Mouse (Mus musculus) heart, embryonic 11.5 days (tissue): ENCODE measurements around the gene Tjp2. TPM values are rescaled to one million over a fixed set of nuclear protein-coding genes. Genes with fewer than 3 reads are reported as not detected.
"Not testable (repeated sequence)": the region's sequence is repeated elsewhere in the genome, so short reads cannot be mapped to it uniquely, and the experiment has no call there.

ENCODE experiments used
- ATAC-seq: fragments of 200-750 bp; cut with Nextera tagmentation; replicated peaks from 2 replicates; pipeline ENCODE4 v1.8.0; 2017; ENCODE audit warnings: moderate library complexity; ENCODE audit not compliant: insufficient number of reproducible peaks, low FRiP score, low TSS enrichment
- H3K27ac ChIP-seq: fragments of 300-500 bp; sonication (generic); 2 replicates; pipeline ENCODE4 v1.5.1; 2014; ENCODE audit warnings: mild to moderate bottlenecking, low read depth, low read length
- H3K27me3 ChIP-seq: fragments of 300-500 bp; sonication (generic); 2 replicates; pipeline ENCODE4 v1.6.1; 2014; ENCODE audit warnings: mild to moderate bottlenecking, low read length, mixed read lengths; ENCODE audit not compliant: control insufficient read depth, insufficient read depth
- H3K36me3 ChIP-seq: fragments of 300-500 bp; sonication (generic); 2 replicates; pipeline ENCODE4 v1.6.1; 2014; ENCODE audit warnings: mild to moderate bottlenecking, low read length, moderate library complexity, mixed read lengths; ENCODE audit not compliant: control insufficient read depth, insufficient read depth
- H3K4me1 ChIP-seq: fragments of 300-500 bp; sonication (generic); 2 replicates; pipeline ENCODE4 v1.6.1; 2014; ENCODE audit warnings: low read length; ENCODE audit not compliant: control insufficient read depth, insufficient read depth
- H3K4me2 ChIP-seq: fragments of 300-500 bp; sonication (generic); 2 replicates; pipeline ENCODE4 v1.6.1; 2014; ENCODE audit warnings: mild to moderate bottlenecking, moderate library complexity
- H3K4me3 ChIP-seq: fragments of 300-500 bp; sonication (generic); 2 replicates; pipeline ENCODE4 v1.5.1; 2014; ENCODE audit warnings: low read depth, low read length
- H3K9ac ChIP-seq: fragments of 300-500 bp; sonication (generic); 2 replicates; pipeline ENCODE4 v1.6.1; 2014; ENCODE audit warnings: mild to moderate bottlenecking, low read depth, low read length, moderate library complexity
- H3K9me3 ChIP-seq: fragments of 300-500 bp; sonication (generic); replicated peaks from 2 replicates; pipeline ENCODE4 v1.6.1; 2016; ENCODE audit warnings: low read length; ENCODE audit not compliant: control insufficient read depth
- WGBS: fragments of 180-500 bp; shearing (Covaris S2); extraction: QIAGEN DNeasy Blood & Tissue Kit; methylation state at CpG from one replicate; pipeline ENCODE4 v1.1.7; 2014; ENCODE audit not compliant: insufficient replicate concordance; 5-methylcytosine and 5-hydroxymethylcytosine counted together
- polyA plus RNA-seq: library from polyadenylated mRNA; unstranded; fragments of >200 nt; fragmentation: Nextera tagmentation; extraction: Ambion mirVana; gene quantifications from 2 replicates; pipeline ENCODE4 v1.2.1, GENCODE M21; 2014

Tjp2 gene
- polyA plus RNA-seq, 1 experiment from 2014 or later, result 21.3 TPM

- no peak overlapping the region for H3K9ac ChIP-seq
- no peak overlapping the region for H3K27ac ChIP-seq
- H3K4me3 ChIP-seq, result no peak overlapping the region
- ATAC-seq, result no peak
- H3K36me3 ChIP-seq, result no peaks in the 10 kb centered on the region
- WGBS, result 87% methylated on average over 12 of the region's 12 CpGs
- H3K9me3 ChIP-seq, result no peaks in the 10 kb centered on the region
- no peaks in the 10 kb centered on the region for H3K4me1 ChIP-seq
- H3K4me2 ChIP-seq, result no peak overlapping the region
- H3K27me3 ChIP-seq, result no peaks in the 10 kb centered on the region
Measured at GRCm38 (mm10) chr19:24200566-24200965, 24.3 kb downstream of the Tjp2 start.

GRCm38 (mm10) chr19:24198676-24199303 is 26.0 kb downstream of the Tjp2 start:
- Histone ChIP-seq H3K4me2 (no peak overlapping the region), H3K4me1 (no peaks in the 10 kb centered on the region), H3K4me3 (no peak overlapping the region), H3K9me3 (no peaks in the 10 kb centered on the region; the same call in 1 of the 2 replicates), H3K36me3 (no peaks in the 10 kb centered on the region), H3K27ac (no peak overlapping the region), H3K9ac (no peak overlapping the region), H3K27me3 (no peaks in the 10 kb centered on the region)
- no peak for ATAC-seq
- WGBS, result 59% methylated on average over 11 of the region's 11 CpGs

GRCm38 (mm10) chr19:24197338-24197737 is 27.5 kb downstream of the Tjp2 start:
- H3K4me3 ChIP-seq, result no peak overlapping the region
- no peak for ATAC-seq
- 56% methylated on average over 3 of the region's 3 CpGs for WGBS

GRCm38 (mm10) chr19:24195224-24195623 is 29.6 kb downstream of the Tjp2 start:
- Histone ChIP-seq H3K9ac (no peak overlapping the region), H3K27ac (no peak overlapping the region), H3K27me3 (no peaks in the 10 kb centered on the region), H3K9me3 (no peaks in the 10 kb centered on the region; the same call in 1 of the 2 replicates), H3K4me3 (no peak overlapping the region), H3K4me1 (no peaks in the 10 kb centered on the region), H3K36me3 (no peaks in the 10 kb centered on the region), H3K4me2 (no peak overlapping the region)
- 57% methylated on average over 7 of the region's 7 CpGs for WGBS
- ATAC-seq, result no peak

More at GRCm38 (mm10) chr19:24197338-24197737, 27.5 kb downstream of the Tjp2 start:
- no peak overlapping the region for H3K4me2 ChIP-seq
- H3K27ac ChIP-seq, result no peak overlapping the region
- no peak overlapping the region for H3K9ac ChIP-seq
- H3K36me3 ChIP-seq, result no peaks in the 10 kb centered on the region
- no peaks in the 10 kb centered on the region for H3K4me1 ChIP-seq
- H3K9me3 ChIP-seq, result no peaks in the 10 kb centered on the region; the same call in 1 of the 2 replicates
- H3K27me3 ChIP-seq, result no peaks in the 10 kb centered on the region

- H3K9ac ChIP-seq, result no peak overlapping the region
Measured at GRCm38 (mm10) chr19:24194216-24194615, 30.6 kb downstream of the Tjp2 start.

GRCm38 (mm10) chr19:24192946-24193345 is 31.9 kb downstream of the Tjp2 start:
- Histone ChIP-seq H3K27me3 (no peaks in the 10 kb centered on the region), H3K9me3 (no peaks in the 10 kb centered on the region; the same call in 1 of the 2 replicates), H3K9ac (no peak overlapping the region), H3K4me3 (no peak overlapping the region), H3K4me1 (no peaks in the 10 kb centered on the region), H3K4me2 (no peak overlapping the region), H3K27ac (no peak overlapping the region), H3K36me3 (no peaks in the 10 kb centered on the region)
- ATAC-seq, result no peak
- 82% methylated on average over 5 of the region's 5 CpGs for WGBS

More at GRCm38 (mm10) chr19:24194216-24194615, 30.6 kb downstream of the Tjp2 start:
- H3K27me3 ChIP-seq, result no peaks in the 10 kb centered on the region
- H3K4me3 ChIP-seq, result no peak overlapping the region
- H3K27ac ChIP-seq, result no peak overlapping the region
- WGBS, result 93% methylated on average over 4 of the region's 4 CpGs
- H3K9me3 ChIP-seq, result no peaks in the 10 kb centered on the region; the same call in 1 of the 2 replicates
- no peaks in the 10 kb centered on the region for H3K36me3 ChIP-seq
- ATAC-seq, result no peak
- H3K4me1 ChIP-seq, result no peaks in the 10 kb centered on the region
- H3K4me2 ChIP-seq, result no peak overlapping the region

GRCm38 (mm10) chr19:24187791-24188190 is 37.0 kb downstream of the Tjp2 start:
- Histone ChIP-seq H3K27ac (no peak overlapping the region), H3K9me3 (no peaks in the 10 kb centered on the region), H3K9ac (no peak overlapping the region), H3K4me1 (no peaks in the 10 kb centered on the region), H3K4me3 (no peak overlapping the region), H3K27me3 (no peaks in the 10 kb centered on the region), H3K36me3 (no peaks in the 10 kb centered on the region), H3K4me2 (no peak overlapping the region)
- ATAC-seq, result no peak
- WGBS, result 82% methylated on average over 2 of the region's 2 CpGs

- H3K4me2 ChIP-seq, H3K27me3 ChIP-seq, H3K4me1 ChIP-seq, H3K27ac ChIP-seq, H3K4me3 ChIP-seq, H3K9me3 ChIP-seq, H3K36me3 ChIP-seq, H3K9ac ChIP-seq, ATAC-seq: not testable (repeated sequence)
- 80% methylated on average over 1 of the region's 1 CpGs for WGBS
Measured at GRCm38 (mm10) chr19:24187358-24187757, 37.5 kb downstream of the Tjp2 start.

- ATAC-seq, result no peak
- WGBS, result 87% methylated on average over 15 of the region's 15 CpGs
- Histone ChIP-seq H3K9me3 (no peaks in the 10 kb centered on the region), H3K4me2 (no peak overlapping the region), H3K27me3 (no peaks in the 10 kb centered on the region), H3K27ac (no peak overlapping the region), H3K4me1 (peaks cover 7% of the 10 kb centered on the region; the same call in 1 of the 2 replicates), H3K9ac (no peak overlapping the region), H3K36me3 (no peaks in the 10 kb centered on the region), H3K4me3 (no peak overlapping the region)
Measured at GRCm38 (mm10) chr19:24183680-24184235, 41.1 kb downstream of the Tjp2 start.
